Mouse (Mus musculus) G1E (cell line): ENCODE data around the gene Sh3tc1.

Source experiments
- CTCF ChIP-seq: IDR thresholded peaks from 2 replicates; pipeline ENCODE4 v1.5.1; 2012; ENCODE audit warnings: low read depth, low read length, inconsistent platforms, mixed read lengths
- GATA1 ChIP-seq: IDR thresholded peaks from 2 replicates; pipeline ENCODE4 v1.6.1; 2012; ENCODE audit warnings: borderline replicate concordance, low read length, inconsistent platforms, mixed read lengths

DNA sequence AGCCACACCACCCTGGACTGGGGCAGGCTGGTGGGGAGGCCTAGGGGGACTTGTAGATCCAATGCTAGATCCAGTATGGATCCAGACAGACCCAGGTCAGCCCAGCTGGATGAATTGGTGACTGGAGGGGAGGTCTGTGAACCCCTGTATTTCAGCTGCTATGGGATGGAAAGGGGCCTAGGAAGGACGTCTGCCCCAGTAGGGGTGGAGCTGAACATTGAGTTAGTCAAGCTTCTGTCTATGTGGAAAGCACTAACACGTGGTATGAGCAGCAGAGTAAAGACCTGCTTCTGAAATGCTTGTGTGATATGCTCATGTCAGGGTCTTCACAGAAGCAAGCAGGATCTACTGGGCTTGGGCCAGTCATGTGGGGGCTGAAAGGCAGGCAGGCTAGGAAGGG lies 91.6 kb downstream of the Sh3tc1 start:
- TF ChIP-seq CTCF (no peak), GATA1 (no peak)
